Comparison of ENCODE assay signal across 32 mouse cellular contexts in the genomic region with DNA sequence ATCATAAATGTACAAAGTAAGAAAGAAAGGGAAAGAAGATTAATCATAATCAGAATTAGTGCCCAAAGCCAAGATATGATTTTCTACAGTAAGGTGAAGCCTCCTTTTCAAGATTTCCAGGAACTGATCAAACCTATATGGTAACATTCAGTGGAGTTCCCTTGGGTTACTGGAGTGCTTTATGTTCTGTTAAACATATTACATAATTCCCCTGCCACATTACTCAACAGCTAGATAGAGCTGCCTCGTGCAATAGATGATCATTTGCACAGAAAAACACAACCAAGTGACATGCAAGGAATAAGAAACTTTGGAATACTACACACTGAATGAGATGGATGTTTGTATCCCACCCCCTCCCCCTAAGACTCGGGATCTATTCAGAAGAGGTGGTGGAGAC.
"Had no signal": no experiment of that assay in that cellular context is flagged by ENCODE, and none has a peak within 500 bp of the region (broad histone marks: within the 10 kb centered on the region; RNA-seq: fewer than 3 reads in every experiment).

No protein-coding gene starts in this region.

- H3K27ac ChIP-seq: limb, embryonic 10.5 days; limb, embryonic 12.5 days; limb, embryonic 13.5 days; limb, embryonic 15.5 days; liver, embryonic 12.5 days; liver, embryonic 13.5 days; liver, embryonic 14.5 days; liver, embryonic 15.5 days; lung, embryonic 15.5 days; macrophage; midbrain, embryonic 10.5 days; midbrain, embryonic 12.5 days; midbrain, embryonic 13.5 days; midbrain, embryonic 15.5 days; neural tube, embryonic 12.5 days; neural tube, embryonic 13.5 days had no signal

- H3K4me2 ChIP-seq: limb, embryonic 12.5 days; limb, embryonic 13.5 days; limb, embryonic 15.5 days; liver, embryonic 11.5 days; liver, embryonic 12.5 days; liver, embryonic 13.5 days; liver, embryonic 15.5 days; lung, embryonic 14.5 days; lung, embryonic 15.5 days; midbrain, embryonic 11.5 days; midbrain, embryonic 12.5 days; midbrain, embryonic 13.5 days; midbrain, embryonic 15.5 days; neural tube, embryonic 12.5 days; neural tube, embryonic 13.5 days had no signal

- ATAC-seq: liver, embryonic 12.5 days; liver, postnatal 0 days; midbrain, embryonic 13.5 days; midbrain, embryonic 15.5 days; midbrain, embryonic 16.5 days had no signal

- H3K4me3 ChIP-seq: limb, embryonic 10.5 days; limb, embryonic 12.5 days; limb, embryonic 13.5 days; limb, embryonic 15.5 days; liver, embryonic 12.5 days; liver, embryonic 13.5 days; liver, embryonic 15.5 days; lung, embryonic 15.5 days; megakaryocyte, embryonic 14.5 days; midbrain, embryonic 10.5 days; midbrain, embryonic 12.5 days; midbrain, embryonic 13.5 days; midbrain, embryonic 15.5 days; myocyte; neural tube, embryonic 12.5 days; neural tube, embryonic 13.5 days had no signal

- H3K9ac ChIP-seq: limb, embryonic 12.5 days; limb, embryonic 13.5 days; limb, embryonic 15.5 days; liver, embryonic 12.5 days; liver, embryonic 13.5 days; liver, embryonic 14.5 days; liver, embryonic 15.5 days; liver, postnatal 0 days; lung, embryonic 14.5 days; lung, embryonic 15.5 days; midbrain, embryonic 12.5 days; midbrain, embryonic 13.5 days; midbrain, embryonic 15.5 days; neural tube, embryonic 12.5 days; neural tube, embryonic 13.5 days had no signal

- DNase-seq: left cerebral cortex, postnatal 4 days; liver; liver, embryonic 13.5 days; liver, postnatal 0 days; lung, adult 18-20 months; lung, adult 2 months; lung, embryonic 14.5 days; lung, postnatal 10 days; lung, postnatal 14 days; lung, postnatal 36 days; lung, postnatal 4 days; midbrain, embryonic 14.5 days had no signal

- H3K36me3 ChIP-seq: limb, embryonic 10.5 days; limb, embryonic 12.5 days; limb, embryonic 13.5 days; limb, embryonic 15.5 days; liver, embryonic 12.5 days; liver, embryonic 13.5 days; liver, embryonic 15.5 days; lung, embryonic 15.5 days; midbrain, embryonic 10.5 days; midbrain, embryonic 12.5 days; midbrain, embryonic 13.5 days; midbrain, embryonic 15.5 days; neural tube, embryonic 12.5 days; neural tube, embryonic 13.5 days had no signal

- H3K4me1 ChIP-seq: limb, embryonic 10.5 days; limb, embryonic 12.5 days; limb, embryonic 13.5 days; limb, embryonic 15.5 days; liver, embryonic 12.5 days; liver, embryonic 13.5 days; liver, embryonic 15.5 days; lung, embryonic 15.5 days; megakaryocyte, embryonic 14.5 days; midbrain, embryonic 12.5 days; midbrain, embryonic 13.5 days; midbrain, embryonic 15.5 days; neural tube, embryonic 12.5 days; neural tube, embryonic 13.5 days had no signal

- H3K9me3 ChIP-seq: limb, embryonic 10.5 days; limb, embryonic 12.5 days; limb, embryonic 13.5 days; limb, embryonic 15.5 days; liver, embryonic 12.5 days; liver, embryonic 13.5 days; liver, embryonic 15.5 days; lung, embryonic 15.5 days; megakaryocyte, embryonic 14.5 days; midbrain, embryonic 10.5 days; midbrain, embryonic 12.5 days; midbrain, embryonic 13.5 days; midbrain, embryonic 15.5 days; neural tube, embryonic 12.5 days; neural tube, embryonic 13.5 days had no signal

- H3K27me3 ChIP-seq: limb, embryonic 12.5 days; limb, embryonic 13.5 days; limb, embryonic 15.5 days; liver, embryonic 12.5 days; liver, embryonic 13.5 days; liver, embryonic 15.5 days; lung, embryonic 15.5 days; megakaryocyte, embryonic 14.5 days; midbrain, embryonic 12.5 days; midbrain, embryonic 13.5 days; midbrain, embryonic 15.5 days; neural tube, embryonic 12.5 days; neural tube, embryonic 13.5 days had no signal
